Mouse (Mus musculus) splenic B cell, adult 2 months (primary cell): ENCODE results near the gene Ccdc12.
A peak's percentile ranks its signal among the peaks of the same experiment; 100 is the strongest.

Experiments used
- DNase-seq: peaks from one replicate; pipeline ENCODE4 v3.0.0-alpha.2; 2011; ENCODE audit warnings: low read depth, low spot score
- H3K27me3 ChIP-seq: 2 replicates; pipeline ENCODE4 v1.6.1; 2012; ENCODE audit warnings: mild to moderate bottlenecking, low read length, moderate library complexity, mixed read lengths; ENCODE audit not compliant: control insufficient read depth, poor library complexity, insufficient read depth, severe bottlenecking
- H3K36me3 ChIP-seq: 2 replicates; pipeline ENCODE4 v1.6.1; 2012; ENCODE audit warnings: mild to moderate bottlenecking, low read length, moderate library complexity, mixed read lengths; ENCODE audit not compliant: control insufficient read depth, poor library complexity, insufficient read depth, severe bottlenecking

The Ccdc12 gene

DNA sequence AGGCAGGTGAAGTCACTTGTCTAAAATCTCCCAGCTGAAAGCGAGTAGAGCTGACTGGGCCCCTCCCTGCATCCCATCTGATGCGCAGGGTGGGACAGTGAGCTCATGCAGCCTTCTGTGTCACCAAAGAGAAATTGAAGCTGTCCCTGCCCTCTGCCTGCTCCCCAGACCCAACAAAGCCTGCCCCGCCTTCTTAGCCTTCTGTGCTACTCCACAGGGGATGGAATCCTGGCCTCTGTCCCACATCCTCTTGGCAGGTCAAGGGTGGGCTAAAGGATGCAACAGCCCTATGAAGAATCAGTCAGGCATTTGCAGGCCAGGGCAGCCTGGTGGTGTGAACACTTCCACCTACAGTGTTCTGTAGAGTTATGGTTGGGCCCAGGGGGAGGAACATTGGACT lies 41.2 kb downstream of the Ccdc12 start:
- H3K27me3 ChIP-seq = no peaks in the 10 kb centered on the region
- DNase-seq = no peak
- H3K36me3 ChIP-seq = peaks cover 5% of the 10 kb centered on the region

GRCm38 (mm10) chr9:110699574-110699973 lies 43.3 kb downstream of the Ccdc12 start:
- peaks cover 8% of the 10 kb centered on the region for H3K36me3 ChIP-seq
- no peaks in the 10 kb centered on the region for H3K27me3 ChIP-seq
- DNase-seq = no peak

DNA sequence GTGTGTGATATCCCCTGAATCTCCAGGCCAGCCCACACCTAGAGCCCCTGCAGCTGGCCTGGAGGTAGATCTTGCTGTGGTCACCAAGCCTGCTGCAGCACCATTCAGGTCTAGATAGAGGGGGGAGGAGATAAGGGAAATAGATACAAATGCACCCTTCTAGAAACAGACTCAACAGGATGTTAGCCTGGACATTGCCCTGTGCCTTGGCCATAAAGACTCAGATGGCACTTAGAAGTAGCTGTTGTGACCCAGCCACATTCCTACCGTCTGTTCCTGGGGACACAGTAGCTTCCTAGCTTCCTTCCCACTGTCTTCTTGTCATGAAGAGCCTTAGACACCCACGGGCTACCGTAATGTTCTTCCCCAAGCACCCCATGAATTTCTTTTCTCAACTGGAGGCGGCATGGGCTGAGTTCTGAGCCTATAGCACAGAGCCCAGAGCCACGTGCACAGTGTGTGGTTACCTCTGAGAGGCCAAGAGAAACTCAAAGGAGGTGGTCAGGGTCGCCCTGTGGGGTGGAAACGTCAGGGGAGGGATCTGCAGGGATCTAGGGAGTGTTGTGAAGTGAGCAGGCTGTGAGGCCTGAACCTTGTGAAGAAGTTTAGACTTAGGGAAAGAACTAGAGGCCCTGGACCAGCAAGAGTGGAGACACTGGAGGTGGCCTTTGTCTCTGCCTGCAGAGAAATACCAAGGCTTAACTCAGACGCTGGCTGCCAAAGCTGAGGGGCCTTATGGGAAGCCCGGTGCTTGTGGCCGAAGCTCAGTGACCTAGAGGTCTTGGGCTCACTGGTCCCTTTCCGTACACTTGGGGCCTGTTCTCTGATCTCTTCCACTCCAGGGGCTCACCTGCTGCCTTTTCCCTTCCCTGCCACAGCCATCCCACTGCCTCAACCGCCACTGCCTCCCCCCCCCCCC lies 45.1 kb downstream of the Ccdc12 start:
- no peak for DNase-seq
- Histone ChIP-seq H3K36me3 (peaks cover 9% of the 10 kb centered on the region), H3K27me3 (no peaks in the 10 kb centered on the region)

DNA sequence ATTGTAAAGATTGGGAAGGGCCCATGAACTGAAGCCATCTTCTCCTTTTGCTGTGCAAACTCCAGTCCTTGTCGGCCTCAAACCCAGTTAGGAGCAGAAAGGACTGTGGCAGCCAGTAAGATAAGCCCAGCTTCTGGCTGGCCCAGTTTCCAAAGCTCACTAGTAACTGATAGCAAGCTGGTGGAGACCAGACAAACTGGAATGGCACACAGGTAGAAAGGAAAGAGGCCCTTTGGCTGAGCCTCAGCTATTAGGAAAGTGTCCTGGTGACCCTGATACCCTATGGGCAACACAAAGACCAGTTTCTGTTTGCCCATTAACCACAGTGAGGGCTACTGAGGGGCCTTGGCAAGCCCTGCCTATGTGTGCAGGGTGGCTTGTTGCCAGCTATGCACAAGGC lies 46.5 kb downstream of the Ccdc12 start:
- no peak for DNase-seq
- Histone ChIP-seq H3K36me3 (peaks cover 9% of the 10 kb centered on the region), H3K27me3 (no peaks in the 10 kb centered on the region)

DNA sequence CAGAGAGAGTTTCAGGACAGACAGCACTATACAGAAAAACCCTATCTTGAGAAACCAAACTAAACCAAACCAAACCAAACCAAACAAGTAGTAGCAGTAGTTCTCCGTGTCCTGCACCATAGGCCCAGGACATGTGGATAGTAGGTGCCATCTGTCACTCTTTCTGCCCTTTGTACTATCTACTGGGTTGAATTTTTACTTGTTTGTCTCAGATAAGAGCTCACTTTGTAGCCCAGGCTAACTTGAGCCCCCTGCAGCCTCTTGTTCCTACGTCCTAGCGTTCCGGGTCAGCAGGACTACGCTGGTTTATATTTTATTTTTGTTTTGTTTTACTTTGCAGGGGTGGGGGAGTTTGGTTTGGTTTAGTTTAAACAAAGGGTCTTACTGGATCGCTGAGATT lies 47.6 kb downstream of the Ccdc12 start:
- Histone ChIP-seq H3K27me3 (no peaks in the 10 kb centered on the region), H3K36me3 (peaks cover 9% of the 10 kb centered on the region)
- no peak for DNase-seq

GRCm38 (mm10) chr9:110706784-110707183 lies 50.5 kb downstream of the Ccdc12 start:
- peak; percentile 62 for DNase-seq
- peaks cover 6% of the 10 kb centered on the region for H3K36me3 ChIP-seq
- no peaks in the 10 kb centered on the region for H3K27me3 ChIP-seq

- DNase-seq = peak; percentile 92
- Histone ChIP-seq H3K36me3 (peaks cover 2% of the 10 kb centered on the region; the same call in 1 of the 2 replicates), H3K27me3 (no peaks in the 10 kb centered on the region)
These were observed 53.4 kb downstream of the Ccdc12 start for GRCm38 (mm10) chr9:110709640-110710258.

- no peaks in the 10 kb centered on the region for H3K27me3 ChIP-seq
- DNase-seq = no peak
- H3K36me3 ChIP-seq = peaks cover 2% of the 10 kb centered on the region; the same call in 1 of the 2 replicates
These were observed 55.2 kb downstream of the Ccdc12 start for GRCm38 (mm10) chr9:110711532-110711931.

GRCm38 (mm10) chr9:110711996-110712395 lies 55.7 kb downstream of the Ccdc12 start:
- DNase-seq = no peak
- Histone ChIP-seq H3K27me3 (no peaks in the 10 kb centered on the region), H3K36me3 (peaks cover 2% of the 10 kb centered on the region; the same call in 1 of the 2 replicates)

DNA sequence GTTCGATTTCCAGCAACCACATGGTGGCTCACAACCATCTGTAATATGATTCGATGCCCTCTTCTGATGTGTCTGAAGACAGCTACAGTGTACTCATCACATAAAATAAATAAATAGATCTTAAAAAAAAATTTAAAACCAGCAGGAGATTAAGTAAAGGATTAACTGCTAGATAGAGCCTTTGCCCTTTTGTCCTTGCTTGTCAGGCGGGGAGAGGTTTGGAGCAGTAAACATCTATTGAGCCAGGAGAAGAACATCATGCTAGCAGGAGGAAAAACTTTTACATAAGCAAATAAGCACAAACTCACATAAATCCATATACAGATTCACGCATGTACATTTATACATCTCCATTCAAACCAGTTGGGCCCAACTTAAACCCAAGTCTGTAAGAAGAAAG lies 56.2 kb downstream of the Ccdc12 start:
- Histone ChIP-seq H3K36me3 (peaks cover 2% of the 10 kb centered on the region; the same call in 1 of the 2 replicates), H3K27me3 (no peaks in the 10 kb centered on the region)
- DNase-seq = no peak

- Histone ChIP-seq H3K27me3 (no peaks in the 10 kb centered on the region), H3K36me3 (peaks cover 2% of the 10 kb centered on the region; the same call in 1 of the 2 replicates)
- no peak for DNase-seq
These were observed 57.1 kb downstream of the Ccdc12 start for GRCm38 (mm10) chr9:110713389-110713788.

DNA sequence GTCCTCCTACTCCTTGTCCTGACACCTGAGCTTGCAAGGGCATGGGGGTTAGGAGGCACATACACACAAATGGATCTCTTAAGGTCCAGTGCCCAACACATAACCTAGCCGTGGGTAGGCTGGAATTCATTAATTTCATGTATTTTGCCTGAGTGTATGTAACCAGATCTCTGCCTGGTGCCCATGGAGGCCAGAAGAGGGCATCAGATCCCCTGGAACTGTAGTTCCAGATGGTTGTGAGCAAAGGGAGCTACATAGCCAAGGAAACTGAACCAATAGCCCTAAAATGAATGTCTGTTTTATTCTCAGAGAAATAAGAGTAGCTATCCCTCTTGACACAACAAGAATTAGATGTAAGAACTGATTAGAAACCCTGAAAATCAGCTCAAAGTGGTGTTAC lies 59.1 kb downstream of the Ccdc12 start:
- Histone ChIP-seq H3K36me3 (peaks cover 2% of the 10 kb centered on the region; the same call in 1 of the 2 replicates), H3K27me3 (no peaks in the 10 kb centered on the region)
- DNase-seq = no peak

DNA sequence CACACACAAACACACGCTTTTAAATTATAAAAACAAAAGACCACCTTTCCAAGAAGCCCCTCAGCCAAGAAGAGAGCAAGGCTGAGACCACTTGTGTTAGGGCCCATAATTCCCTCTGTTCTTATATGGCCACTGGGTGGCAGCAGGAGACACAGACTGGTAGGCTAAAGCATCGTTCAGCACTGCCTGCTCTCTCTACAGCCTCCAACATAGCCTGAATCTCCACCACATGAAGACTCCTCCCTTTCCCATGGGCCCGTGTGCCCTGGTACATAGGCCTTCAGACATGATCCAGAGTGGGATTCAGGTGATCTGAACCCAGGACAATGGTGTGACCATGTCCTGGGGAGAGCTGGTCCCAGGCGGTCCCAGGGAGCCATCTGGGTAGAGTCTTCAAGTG lies 60.5 kb downstream of the Ccdc12 start:
- H3K36me3 ChIP-seq = peaks cover under 1% of the 10 kb centered on the region; the same call in 1 of the 2 replicates
- DNase-seq = peak; percentile 55

GRCm38 (mm10) chr9:110718071-110718470 lies 61.8 kb downstream of the Ccdc12 start:
- H3K27me3 ChIP-seq = no peaks in the 10 kb centered on the region
- DNase-seq = no peak
- no peaks in the 10 kb centered on the region for H3K36me3 ChIP-seq

More for the DNA sequence above, 60.5 kb downstream of the Ccdc12 start:
- no peaks in the 10 kb centered on the region for H3K27me3 ChIP-seq

DNA sequence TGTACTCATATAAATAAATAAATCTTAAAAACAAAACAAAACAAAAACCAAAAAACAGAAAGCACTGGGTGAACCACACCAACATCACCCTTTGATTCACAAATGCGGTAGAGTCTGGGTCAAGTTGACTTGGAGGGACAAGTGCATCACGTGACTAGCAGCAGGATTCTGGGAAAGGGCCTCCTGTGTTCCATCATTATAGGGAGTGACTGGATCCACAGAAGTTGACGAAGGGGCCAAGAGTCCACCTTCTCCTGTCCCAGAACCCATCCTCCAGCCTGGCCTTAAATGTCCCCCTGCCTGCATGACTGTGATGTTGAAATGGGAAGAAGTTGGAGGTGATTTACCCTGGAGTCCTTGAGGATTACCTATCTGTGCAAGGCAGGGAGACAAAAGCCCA lies 62.5 kb downstream of the Ccdc12 start:
- no peak for DNase-seq
- Histone ChIP-seq H3K36me3 (no peaks in the 10 kb centered on the region), H3K27me3 (no peaks in the 10 kb centered on the region)
